8 mouse cellular contexts compared by ENCODE assay signal in the genomic region with DNA sequence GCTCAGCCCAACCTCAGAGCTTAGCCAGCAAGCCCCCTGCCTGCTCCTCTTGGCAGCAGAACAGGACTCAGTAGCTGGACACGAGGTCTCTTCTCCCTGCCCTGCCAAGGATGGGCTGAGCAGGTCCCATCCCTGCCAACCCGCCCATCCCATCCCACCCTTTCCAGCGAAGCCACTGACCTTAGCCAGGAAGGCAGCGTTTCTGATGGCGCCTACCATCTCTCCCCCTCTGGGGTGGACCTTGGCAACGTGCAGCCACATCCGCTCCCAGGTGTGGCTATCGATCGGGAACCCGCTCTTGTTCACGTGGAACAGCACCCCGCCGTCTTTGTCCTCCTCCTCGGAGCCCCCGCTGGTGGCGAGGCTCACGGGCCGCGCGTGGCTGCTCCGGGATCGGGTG. TPM values are rescaled to one million over a fixed set of nuclear protein-coding genes. Genes with fewer than 3 reads are reported as not detected.
DNase-seq lines count a peak whose midpoint lies in the region; ATAC-seq lines count a peak whose summit lies in the region.

No protein-coding gene starts in this region.

- peak overlapping the region; percentile 94 for H3K9ac ChIP-seq in limb, embryonic 12.5 days (replicated peaks)

- H3K9me3 ChIP-seq in limb, embryonic 12.5 days, result no peaks in the 10 kb centered on the region

- peak overlapping the region; percentile 79 for H3K4me3 ChIP-seq in limb, embryonic 12.5 days (replicated peaks)

- peak; percentile 90 to 95 for DNase-seq in cerebellum, postnatal 10 days
- peak; percentile 5 for DNase-seq in lung, postnatal 10 days
- DNase-seq in lung, postnatal 14 days, result no peak
- peak; percentile 49 for DNase-seq in retina, postnatal 1 day
- DNase-seq in thymus, postnatal 10 days (ENCODE audit: low spot score in 2 of 2), result no peak
- DNase-seq in frontal cortex, postnatal 25 days (ENCODE audit: low spot score in 2 of 2), result no peak

- WGBS in limb, embryonic 12.5 days, result under 1% methylated on average over 22 of the region's 22 CpGs

- H3K27me3 ChIP-seq in limb, embryonic 12.5 days, result no peaks in the 10 kb centered on the region

- peak overlapping the region; percentile 97 for H3K27ac ChIP-seq in limb, embryonic 12.5 days

- H3K4me2 ChIP-seq in limb, embryonic 12.5 days, result peak overlapping the region; percentile 93

- no peak for ATAC-seq in cerebellum, adult (ENCODE audit: insufficient number of reproducible peaks, low FRiP score, low TSS enrichment)
- ATAC-seq in limb, embryonic 12.5 days (ENCODE audit: insufficient number of reproducible peaks, insufficient read depth, low FRiP score, low TSS enrichment, low read depth), result no peak

- peaks cover 30% of the 10 kb centered on the region for H3K4me1 ChIP-seq in limb, embryonic 12.5 days (replicated peaks)

- H3K36me3 ChIP-seq in limb, embryonic 12.5 days, result peaks cover 35% of the 10 kb centered on the region

RNA-seq across cellular contexts. Expression of a gene that starts 1.1 kb away (rescaled TPM):
- polyA plus RNA-seq in limb, embryonic 12.5 days (2016; fragmentation: Nextera tagmentation; extraction: Ambion mirVana), result 81.8 and 82.0 TPM in 2 replicates

RNA-seq across cellular contexts. Expression of a gene that starts 48.0 kb away (rescaled TPM):
- 7.3 and 8.4 TPM in 2 replicates for polyA plus RNA-seq in limb, embryonic 12.5 days (2016; fragmentation: Nextera tagmentation; extraction: Ambion mirVana)

RNA-seq across cellular contexts. Expression of a gene that starts 53.1 kb away (rescaled TPM):
- polyA plus RNA-seq in limb, embryonic 12.5 days (2016; fragmentation: Nextera tagmentation; extraction: Ambion mirVana), result 60.6 and 61.7 TPM in 2 replicates

RNA-seq across cellular contexts. Expression of a gene that starts 58.4 kb away (rescaled TPM):
- polyA plus RNA-seq in limb, embryonic 12.5 days (2016; fragmentation: Nextera tagmentation; extraction: Ambion mirVana), result 0.59 TPM in 1 of 2 replicates, not detected in the other

Comparison
In these comparisons a context has a peak if more than half of its experiments do, and no peak if none do; other contexts are left out.
1. DNase-seq: peak in cerebellum, postnatal 10 days (2 of 2), lung, postnatal 10 days (single experiment) and retina, postnatal 1 day (single experiment); none in lung, postnatal 14 days (single experiment), thymus, postnatal 10 days (0 of 2) and frontal cortex, postnatal 25 days (0 of 2).